Mouse (Mus musculus): Measurements from ENCODE around the gene Kctd19.

- no peak for TF ChIP-seq CTCF (IDR thresholded peaks at IDR 0.05; ENCODE audit: control insufficient read depth, insufficient read depth, insufficient replicate concordance, low read depth, low read length)
- TF ChIP-seq POLR2A (IDR thresholded peaks at IDR 0.05; ENCODE audit: control insufficient read depth, low read depth, low read length) = no peak
Measured at GRCm38 (mm10) chr8:105350186-105350585, 63.1 kb downstream of the Kctd19 start.

Measured in testis, adult 2 months (tissue).